Mouse (Mus musculus) midbrain, embryonic 13.5 days (tissue): ENCODE measurements at regions not wholly inside any gene's neighbourhood (a gene's known extent, or its start where the extent isn't known, plus 50 kb on each side); places are given as distances from the start of the nearest gene placed in this dataset.

Experiments
- ATAC-seq: fragments of 200-750 bp; cut with Nextera tagmentation; 2 replicates; pipeline ENCODE4 v1.8.0; 2017; ENCODE audit warnings: mild to moderate bottlenecking, moderate TSS enrichment, moderate library complexity
- H3K27ac ChIP-seq: fragments of 300-500 bp; sonication (generic); 2 replicates; pipeline ENCODE4 v1.5.1; 2015; ENCODE audit warnings: inconsistent platforms, mild to moderate bottlenecking, moderate library complexity
- H3K27me3 ChIP-seq: fragments of 300-500 bp; sonication (generic); 2 replicates; pipeline ENCODE4 v1.6.1; 2015; ENCODE audit warnings: mild to moderate bottlenecking, inconsistent platforms
- H3K36me3 ChIP-seq: fragments of 300-500 bp; sonication (generic); 2 replicates; pipeline ENCODE4 v1.6.1; 2015; ENCODE audit warnings: mild to moderate bottlenecking, inconsistent platforms
- H3K4me1 ChIP-seq: fragments of 300-500 bp; sonication (generic); replicated peaks from 2 replicates; pipeline ENCODE4 v1.6.1; 2015; ENCODE audit warnings: inconsistent platforms
- H3K4me2 ChIP-seq: fragments of 300-500 bp; sonication (generic); replicated peaks from 2 replicates; pipeline ENCODE4 v1.6.1; 2015; ENCODE audit warnings: moderate library complexity, mild to moderate bottlenecking, inconsistent platforms
- H3K4me3 ChIP-seq: fragments of 300-500 bp; sonication (generic); replicated peaks from 2 replicates; pipeline ENCODE4 v1.5.1; 2015; ENCODE audit warnings: mild to moderate bottlenecking, inconsistent platforms
- H3K9ac ChIP-seq: fragments of 300-500 bp; sonication (generic); replicated peaks from 2 replicates; pipeline ENCODE4 v1.6.1; 2015; ENCODE audit warnings: mild to moderate bottlenecking, inconsistent platforms
- H3K9me3 ChIP-seq: fragments of 300-500 bp; sonication (generic); 2 replicates; pipeline ENCODE4 v1.6.1; 2016; ENCODE audit warnings: mild to moderate bottlenecking, inconsistent platforms
- WGBS: fragments of 180-500 bp; shearing (Covaris S2); methylation state at CpG from one replicate; pipeline ENCODE4 v1.1.7; 2015; 5-methylcytosine and 5-hydroxymethylcytosine counted together

GRCm38 (mm10) chr2:148579027-148579426 lies 93.4 kb upstream of the Nxt1 start:
- Histone ChIP-seq H3K36me3 (no peaks in the 10 kb centered on the region), H3K4me3 (no peak overlapping the region), H3K27ac (no peak overlapping the region), H3K27me3 (no peaks in the 10 kb centered on the region), H3K4me1 (no peaks in the 10 kb centered on the region; the same call in 1 of the 2 replicates), H3K4me2 (no peak overlapping the region), H3K9me3 (no peaks in the 10 kb centered on the region), H3K9ac (no peak overlapping the region)
- no peak for ATAC-seq
- 86% methylated on average over 5 of the region's 5 CpGs for WGBS

- no peaks in the 10 kb centered on the region for H3K36me3 ChIP-seq
- WGBS, result 90% methylated on average over 2 of the region's 2 CpGs
- H3K4me1 ChIP-seq, result no peaks in the 10 kb centered on the region; the same call in 1 of the 2 replicates
- no peak overlapping the region for H3K4me2 ChIP-seq
- no peak overlapping the region for H3K27ac ChIP-seq
- H3K27me3 ChIP-seq, result no peaks in the 10 kb centered on the region
- H3K4me3 ChIP-seq, result no peak overlapping the region
- no peaks in the 10 kb centered on the region for H3K9me3 ChIP-seq
- ATAC-seq, result no peak
- no peak overlapping the region for H3K9ac ChIP-seq
Observed at GRCm38 (mm10) chr2:148578176-148578575, 94.2 kb upstream of the Nxt1 start.

GRCm38 (mm10) chr2:148575433-148575832 lies 97.0 kb upstream of the Nxt1 start:
- 70% methylated on average over 3 of the region's 3 CpGs for WGBS

GRCm38 (mm10) chr2:148572165-148572564 lies 100.2 kb upstream of the Nxt1 start:
- Histone ChIP-seq H3K36me3 (no peaks in the 10 kb centered on the region), H3K9ac (no peak overlapping the region), H3K9me3 (no peaks in the 10 kb centered on the region), H3K4me1 (no peaks in the 10 kb centered on the region), H3K27ac (no peak overlapping the region), H3K4me2 (no peak overlapping the region), H3K4me3 (no peak overlapping the region), H3K27me3 (no peaks in the 10 kb centered on the region)
- 22% methylated on average over 1 of the region's 1 CpGs for WGBS
- no peak for ATAC-seq

More at GRCm38 (mm10) chr2:148575433-148575832, 97.0 kb upstream of the Nxt1 start:
- H3K4me2 ChIP-seq, result no peak overlapping the region
- H3K27me3 ChIP-seq, result no peaks in the 10 kb centered on the region
- no peaks in the 10 kb centered on the region for H3K36me3 ChIP-seq
- no peak overlapping the region for H3K9ac ChIP-seq
- no peaks in the 10 kb centered on the region for H3K9me3 ChIP-seq
- no peak overlapping the region for H3K4me3 ChIP-seq
- no peak overlapping the region for H3K27ac ChIP-seq
- ATAC-seq, result no peak
- no peaks in the 10 kb centered on the region; the same call in 1 of the 2 replicates for H3K4me1 ChIP-seq

GRCm38 (mm10) chr2:148571616-148572015 lies 100.8 kb upstream of the Nxt1 start:
- H3K27ac ChIP-seq, result no peak overlapping the region
- H3K9me3 ChIP-seq, result no peaks in the 10 kb centered on the region
- H3K27me3 ChIP-seq, result no peaks in the 10 kb centered on the region
- H3K9ac ChIP-seq, result no peak overlapping the region
- ATAC-seq, result no peak
- H3K4me3 ChIP-seq, result no peak overlapping the region
- no peak overlapping the region for H3K4me2 ChIP-seq
- H3K36me3 ChIP-seq, result no peaks in the 10 kb centered on the region
- no peaks in the 10 kb centered on the region for H3K4me1 ChIP-seq
- WGBS, result 97% methylated on average over 1 of the region's 1 CpGs

GRCm38 (mm10) chr2:148571018-148571417 lies 101.4 kb upstream of the Nxt1 start:
- Histone ChIP-seq H3K36me3 (no peaks in the 10 kb centered on the region), H3K4me1 (no peaks in the 10 kb centered on the region), H3K9ac (no peak overlapping the region), H3K4me3 (no peak overlapping the region), H3K27me3 (no peaks in the 10 kb centered on the region), H3K27ac (no peak overlapping the region), H3K9me3 (no peaks in the 10 kb centered on the region), H3K4me2 (no peak overlapping the region)
- ATAC-seq, result no peak
- 71% methylated on average over 5 of the region's 5 CpGs for WGBS

GRCm38 (mm10) chr2:148567930-148568481 lies 104.4 kb upstream of the Nxt1 start:
- WGBS, result 63% methylated on average over 2 of the region's 2 CpGs
- no peak overlapping the region for H3K4me3 ChIP-seq
- no peak overlapping the region for H3K9ac ChIP-seq

GRCm38 (mm10) chr2:148563390-148563789 lies 109.0 kb upstream of the Nxt1 start:
- Histone ChIP-seq H3K9me3 (no peaks in the 10 kb centered on the region), H3K36me3 (no peaks in the 10 kb centered on the region), H3K9ac (no peak overlapping the region), H3K27me3 (no peaks in the 10 kb centered on the region), H3K27ac (no peak overlapping the region), H3K4me1 (no peaks in the 10 kb centered on the region), H3K4me2 (no peak overlapping the region), H3K4me3 (no peak overlapping the region)
- 88% methylated on average over 3 of the region's 3 CpGs for WGBS
- ATAC-seq, result no peak

More at GRCm38 (mm10) chr2:148567930-148568481, 104.4 kb upstream of the Nxt1 start:
- Histone ChIP-seq H3K27me3 (no peaks in the 10 kb centered on the region), H3K36me3 (no peaks in the 10 kb centered on the region), H3K9me3 (no peaks in the 10 kb centered on the region), H3K4me2 (no peak overlapping the region), H3K4me1 (no peaks in the 10 kb centered on the region), H3K27ac (no peak overlapping the region)
- ATAC-seq, result no peak

- 76% methylated on average over 3 of the region's 3 CpGs for WGBS
- Histone ChIP-seq H3K27ac (no peak overlapping the region), H3K9ac (no peak overlapping the region), H3K27me3 (no peaks in the 10 kb centered on the region), H3K9me3 (no peaks in the 10 kb centered on the region), H3K36me3 (no peaks in the 10 kb centered on the region), H3K4me2 (no peak overlapping the region), H3K4me1 (no peaks in the 10 kb centered on the region), H3K4me3 (no peak overlapping the region)
- ATAC-seq, result no peak
Observed at GRCm38 (mm10) chr2:148562041-148562440, 110.4 kb upstream of the Nxt1 start.

GRCm38 (mm10) chr2:148560013-148560773 lies 112.2 kb upstream of the Nxt1 start:
- Histone ChIP-seq H3K36me3 (no peaks in the 10 kb centered on the region), H3K27me3 (no peaks in the 10 kb centered on the region), H3K4me1 (no peaks in the 10 kb centered on the region), H3K4me2 (no peak overlapping the region), H3K27ac (no peak overlapping the region), H3K9me3 (no peaks in the 10 kb centered on the region), H3K4me3 (no peak overlapping the region), H3K9ac (no peak overlapping the region)
- no peak for ATAC-seq
- 84% methylated on average over 4 of the region's 4 CpGs for WGBS

- Histone ChIP-seq H3K4me1 (no peaks in the 10 kb centered on the region), H3K36me3 (no peaks in the 10 kb centered on the region), H3K4me3 (no peak overlapping the region), H3K4me2 (no peak overlapping the region), H3K27ac (no peak overlapping the region), H3K9me3 (no peaks in the 10 kb centered on the region), H3K9ac (no peak overlapping the region), H3K27me3 (no peaks in the 10 kb centered on the region)
- WGBS, result 90% methylated on average over 4 of the region's 4 CpGs
- no peak for ATAC-seq
Observed at GRCm38 (mm10) chr2:148559376-148559775, 113.0 kb upstream of the Nxt1 start.

GRCm38 (mm10) chr2:148558365-148558764 lies 114.0 kb upstream of the Nxt1 start:
- Histone ChIP-seq H3K4me2 (no peak overlapping the region), H3K9ac (no peak overlapping the region), H3K27me3 (no peaks in the 10 kb centered on the region), H3K9me3 (no peaks in the 10 kb centered on the region), H3K4me3 (no peak overlapping the region), H3K27ac (no peak overlapping the region), H3K4me1 (no peaks in the 10 kb centered on the region), H3K36me3 (no peaks in the 10 kb centered on the region)
- ATAC-seq, result no peak

GRCm38 (mm10) chr2:148551207-148551606 lies 107.8 kb upstream of the Cd93 start:
- H3K9ac ChIP-seq, result no peak overlapping the region
- 90% methylated on average over 4 of the region's 4 CpGs for WGBS
- H3K4me1 ChIP-seq, result no peaks in the 10 kb centered on the region
- no peak overlapping the region for H3K4me3 ChIP-seq
- no peaks in the 10 kb centered on the region for H3K36me3 ChIP-seq
- no peaks in the 10 kb centered on the region for H3K9me3 ChIP-seq
- H3K27me3 ChIP-seq, result no peaks in the 10 kb centered on the region
- no peak overlapping the region for H3K27ac ChIP-seq
- no peak for ATAC-seq
- H3K4me2 ChIP-seq, result no peak overlapping the region
